Mouse (Mus musculus): ENCODE data around the gene Mpv17l2. TPM values are rescaled to one million over a fixed set of nuclear protein-coding genes. Genes with fewer than 3 reads are reported as not detected.

Mpv17l2 gene
- 25.8 and 33.5 TPM in 2 replicates for polyA plus RNA-seq (2014; fragmentation: Nextera tagmentation; extraction: Ambion mirVana)

DNA sequence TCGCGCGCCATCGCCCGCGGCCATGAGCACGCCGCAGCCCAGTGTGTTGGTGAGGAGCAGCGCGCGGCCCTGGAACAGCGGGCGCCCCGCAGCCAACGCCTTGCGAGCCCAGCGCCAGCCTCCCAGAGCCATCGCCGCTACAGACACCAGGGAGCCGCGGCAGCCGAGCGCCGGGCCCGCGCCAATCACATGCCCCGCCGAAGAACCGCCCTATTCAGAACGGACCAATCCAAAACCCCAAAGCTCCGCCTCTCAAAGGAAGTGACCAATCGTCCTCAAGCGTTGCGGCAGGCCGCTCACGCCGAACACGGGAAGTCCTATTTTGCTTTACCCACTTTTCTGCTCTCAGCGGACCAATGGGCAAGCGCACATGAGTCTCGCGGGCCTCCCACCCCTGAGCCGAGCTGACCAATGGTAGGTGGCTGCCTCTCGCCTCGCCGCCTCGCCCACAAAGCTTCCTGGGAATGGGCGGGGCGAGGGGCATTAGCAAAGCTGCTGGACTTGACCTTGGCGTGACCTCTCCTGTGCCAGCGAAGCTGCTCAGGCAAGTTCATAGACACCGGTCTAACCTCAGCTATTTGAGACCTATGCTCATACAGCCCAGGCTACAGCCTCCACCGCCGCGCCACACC lies at the start of gene Mpv17l2:
Mpv17l2 (minus strand) TSS at position 172 of the 632 bp plus-strand sequence.
- no peak within 1 kb of the TSS; the same call in 1 of the 2 replicates for H3K27ac ChIP-seq (replicated peaks; ENCODE audit: low read depth, low read length)
- no peaks in the 10 kb centered on the region for H3K9me3 ChIP-seq (replicated peaks; ENCODE audit: control insufficient read depth, low read length)
- H3K4me3 ChIP-seq (ENCODE audit: low read depth, low read length): peak within 1 kb of the TSS; percentile 70
- H3K4me2 ChIP-seq (ENCODE audit: low read depth, low read length): peak within 1 kb of the TSS; percentile 96
- DNase-seq (ENCODE audit: low spot score) (peak; percentile 98), ATAC-seq (replicated peaks; ENCODE audit: insufficient number of reproducible peaks, low FRiP score, low TSS enrichment, low read depth) (peak; percentile 94)
- no peaks in the 10 kb centered on the region for H3K4me1 ChIP-seq (ENCODE audit: control insufficient read depth, insufficient read depth, low read length)
- WGBS: under 1% methylated on average over 55 of the region's 55 CpGs
- no peaks in the 10 kb centered on the region for H3K27me3 ChIP-seq (ENCODE audit: control insufficient read depth, insufficient read depth, low read length)
- no peaks in the 10 kb centered on the region for H3K36me3 ChIP-seq (replicated peaks; ENCODE audit: control insufficient read depth, insufficient read depth, low read depth, low read length)
- H3K9ac ChIP-seq (replicated peaks; ENCODE audit: low read length): peak within 1 kb of the TSS; percentile 75

DNA sequence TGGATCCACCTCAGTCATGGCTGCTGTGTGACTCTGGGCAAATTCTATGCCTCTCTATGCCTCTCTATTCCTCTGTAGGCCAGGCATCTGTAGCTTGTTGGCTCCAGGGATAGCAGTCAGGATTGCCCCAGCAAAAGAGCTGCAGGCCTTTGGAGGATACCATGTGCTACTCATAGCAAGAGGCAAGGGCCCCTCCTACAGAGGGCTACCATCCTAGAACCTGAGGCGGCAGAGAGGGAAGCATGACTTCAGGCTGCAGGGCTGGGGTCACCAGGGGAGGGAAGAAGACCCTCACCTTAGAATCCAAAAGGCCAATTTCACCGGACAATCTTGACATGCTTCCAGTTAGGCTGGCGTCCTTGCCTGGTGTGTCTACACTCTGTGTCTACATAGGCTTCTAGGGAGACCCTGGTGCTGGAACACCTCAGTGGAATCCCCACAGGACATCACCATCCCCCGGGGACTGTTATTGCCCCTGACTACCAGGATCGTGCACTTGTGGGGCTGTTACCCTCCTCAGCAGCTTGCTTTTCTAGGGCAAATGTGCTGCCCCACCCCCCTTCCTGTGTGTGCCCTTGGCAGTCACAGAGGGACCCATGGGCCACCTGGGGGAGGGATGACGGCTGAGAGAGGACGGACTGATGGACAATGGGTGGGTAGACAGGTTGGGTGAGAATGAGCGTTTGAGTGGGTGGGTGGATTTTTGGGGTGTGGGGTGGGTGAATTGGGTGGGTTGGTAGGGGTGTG lies 48.4 kb upstream of the Mpv17l2 start:
- Histone ChIP-seq H3K27me3 (ENCODE audit: control insufficient read depth, insufficient read depth, low read length) (peaks cover 8% of the 10 kb centered on the region; the same call in 1 of the 2 replicates), H3K9me3 (replicated peaks; ENCODE audit: control insufficient read depth, low read length) (no peaks in the 10 kb centered on the region), H3K27ac (replicated peaks; ENCODE audit: low read depth, low read length) (no peak overlapping the region), H3K4me3 (ENCODE audit: low read depth, low read length) (no peak overlapping the region), H3K4me2 (ENCODE audit: low read depth, low read length) (no peak overlapping the region), H3K9ac (replicated peaks; ENCODE audit: low read length) (no peak overlapping the region), H3K36me3 (replicated peaks; ENCODE audit: control insufficient read depth, insufficient read depth, low read depth, low read length) (no peaks in the 10 kb centered on the region), H3K4me1 (ENCODE audit: control insufficient read depth, insufficient read depth, low read length) (no peaks in the 10 kb centered on the region; the same call in 1 of the 2 replicates)
- DNase-seq (ENCODE audit: low spot score) (no peak), ATAC-seq (replicated peaks; ENCODE audit: insufficient number of reproducible peaks, low FRiP score, low TSS enrichment, low read depth) (no peak)
- WGBS: 80% methylated on average over 8 of the region's 8 CpGs

DNA sequence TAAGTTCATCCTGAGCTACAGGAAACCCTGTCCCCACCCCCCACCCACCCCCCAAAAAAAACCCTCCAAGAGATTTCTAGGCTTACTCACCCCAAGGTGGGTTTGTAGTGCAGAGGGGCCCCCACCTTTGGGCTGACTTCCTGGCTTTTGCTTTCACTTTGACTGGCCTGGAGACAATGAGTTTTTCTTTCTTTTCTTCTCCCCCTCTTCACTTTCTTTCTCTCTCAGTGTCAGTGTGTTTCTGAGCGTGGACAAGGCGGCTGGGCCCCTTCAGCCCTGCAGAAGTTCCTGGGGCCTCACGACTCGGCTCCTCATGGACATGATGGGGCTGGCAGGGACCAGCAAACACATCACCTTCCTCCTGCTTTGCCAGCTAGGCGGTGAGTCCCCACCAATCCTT lies 47.5 kb upstream of the Mpv17l2 start, which contains the start of gene Il12rb1:
Il12rb1 (plus strand) TSS at position 211 of the 400 bp plus-strand sequence.
- WGBS: 62% methylated on average over 5 of the region's 5 CpGs
- no peaks in the 10 kb centered on the region for H3K36me3 ChIP-seq (replicated peaks; ENCODE audit: control insufficient read depth, insufficient read depth, low read depth, low read length)
- no peaks in the 10 kb centered on the region; the same call in 1 of the 2 replicates for H3K4me1 ChIP-seq (ENCODE audit: control insufficient read depth, insufficient read depth, low read length)
- no peaks in the 10 kb centered on the region for H3K9me3 ChIP-seq (replicated peaks; ENCODE audit: control insufficient read depth, low read length)
- peaks cover 15% of the 10 kb centered on the region for H3K27me3 ChIP-seq (ENCODE audit: control insufficient read depth, insufficient read depth, low read length)
- H3K27ac ChIP-seq (replicated peaks; ENCODE audit: low read depth, low read length): no peak within 1 kb of the TSS
- no peak within 1 kb of the TSS for H3K4me3 ChIP-seq (ENCODE audit: low read depth, low read length)
- DNase-seq (ENCODE audit: low spot score) (no peak), ATAC-seq (replicated peaks; ENCODE audit: insufficient number of reproducible peaks, low FRiP score, low TSS enrichment, low read depth) (no peak)
- no peak within 1 kb of the TSS for H3K4me2 ChIP-seq (ENCODE audit: low read depth, low read length)
- no peak within 1 kb of the TSS for H3K9ac ChIP-seq (replicated peaks; ENCODE audit: low read length)

DNA sequence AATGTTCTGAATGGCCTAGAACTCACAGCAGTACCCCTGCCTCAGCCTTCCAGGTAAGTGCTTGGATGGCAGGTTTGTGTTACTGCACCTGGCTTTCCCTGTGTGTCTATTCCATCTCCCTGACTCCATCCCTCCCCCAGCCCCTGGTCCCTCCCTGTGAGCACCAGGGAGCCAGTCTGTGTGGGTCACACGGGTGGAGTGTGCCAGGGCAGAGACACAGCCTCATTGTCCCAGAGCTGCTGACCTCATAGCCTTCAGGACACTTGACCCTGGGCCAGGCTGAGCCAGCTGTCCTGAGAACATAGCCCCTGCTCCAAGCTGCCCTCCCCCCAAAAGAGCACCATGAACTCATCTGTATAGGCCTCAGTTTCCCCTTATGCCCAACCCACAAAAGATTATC lies 46.6 kb upstream of the Mpv17l2 start:
- ATAC-seq (replicated peaks; ENCODE audit: insufficient number of reproducible peaks, low FRiP score, low TSS enrichment, low read depth) (no peak), DNase-seq (ENCODE audit: low spot score) (no peak)
- Histone ChIP-seq H3K4me1 (ENCODE audit: control insufficient read depth, insufficient read depth, low read length) (no peaks in the 10 kb centered on the region; the same call in 1 of the 2 replicates), H3K9me3 (replicated peaks; ENCODE audit: control insufficient read depth, low read length) (no peaks in the 10 kb centered on the region), H3K4me3 (ENCODE audit: low read depth, low read length) (no peak overlapping the region), H3K27ac (replicated peaks; ENCODE audit: low read depth, low read length) (no peak overlapping the region), H3K4me2 (ENCODE audit: low read depth, low read length) (no peak overlapping the region), H3K9ac (replicated peaks; ENCODE audit: low read length) (no peak overlapping the region), H3K36me3 (replicated peaks; ENCODE audit: control insufficient read depth, insufficient read depth, low read depth, low read length) (no peaks in the 10 kb centered on the region), H3K27me3 (ENCODE audit: control insufficient read depth, insufficient read depth, low read length) (peaks cover 15% of the 10 kb centered on the region)
- WGBS: 21% methylated on average over 1 of the region's 1 CpGs

DNA sequence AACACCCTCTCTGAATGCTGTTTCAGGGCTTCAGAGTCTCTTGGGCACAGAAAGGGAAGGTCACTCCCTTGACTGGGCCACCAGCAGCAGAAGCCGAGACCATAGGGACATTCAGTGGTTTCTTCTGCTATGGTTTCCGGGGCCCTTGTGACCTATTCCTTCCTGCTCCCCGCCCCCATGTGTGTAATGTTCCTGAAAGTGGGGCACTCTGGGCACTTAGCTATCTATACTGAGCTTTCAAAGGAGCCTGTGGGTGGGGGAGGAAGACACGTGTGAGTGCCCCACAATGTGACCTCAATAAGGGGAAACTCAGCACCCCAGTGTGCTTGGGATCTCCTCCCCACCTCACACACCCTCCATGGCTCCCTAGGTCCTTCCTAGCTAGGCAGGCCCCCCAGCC lies 45.8 kb upstream of the Mpv17l2 start:
- DNase-seq (ENCODE audit: low spot score): no peak
- 66% methylated on average over 4 of the region's 4 CpGs for WGBS
- peaks cover 15% of the 10 kb centered on the region for H3K27me3 ChIP-seq (ENCODE audit: control insufficient read depth, insufficient read depth, low read length)
- no peaks in the 10 kb centered on the region for H3K36me3 ChIP-seq (replicated peaks; ENCODE audit: control insufficient read depth, insufficient read depth, low read depth, low read length)
- no peak overlapping the region for H3K4me3 ChIP-seq (ENCODE audit: low read depth, low read length)
- ATAC-seq (replicated peaks; ENCODE audit: insufficient number of reproducible peaks, low FRiP score, low TSS enrichment, low read depth): no peak
- no peaks in the 10 kb centered on the region for H3K9me3 ChIP-seq (replicated peaks; ENCODE audit: control insufficient read depth, low read length)
- H3K27ac ChIP-seq (replicated peaks; ENCODE audit: low read depth, low read length): no peak overlapping the region
- no peaks in the 10 kb centered on the region; the same call in 1 of the 2 replicates for H3K4me1 ChIP-seq (ENCODE audit: control insufficient read depth, insufficient read depth, low read length)
- no peak overlapping the region for H3K9ac ChIP-seq (replicated peaks; ENCODE audit: low read length)
- no peak overlapping the region for H3K4me2 ChIP-seq (ENCODE audit: low read depth, low read length)

DNA sequence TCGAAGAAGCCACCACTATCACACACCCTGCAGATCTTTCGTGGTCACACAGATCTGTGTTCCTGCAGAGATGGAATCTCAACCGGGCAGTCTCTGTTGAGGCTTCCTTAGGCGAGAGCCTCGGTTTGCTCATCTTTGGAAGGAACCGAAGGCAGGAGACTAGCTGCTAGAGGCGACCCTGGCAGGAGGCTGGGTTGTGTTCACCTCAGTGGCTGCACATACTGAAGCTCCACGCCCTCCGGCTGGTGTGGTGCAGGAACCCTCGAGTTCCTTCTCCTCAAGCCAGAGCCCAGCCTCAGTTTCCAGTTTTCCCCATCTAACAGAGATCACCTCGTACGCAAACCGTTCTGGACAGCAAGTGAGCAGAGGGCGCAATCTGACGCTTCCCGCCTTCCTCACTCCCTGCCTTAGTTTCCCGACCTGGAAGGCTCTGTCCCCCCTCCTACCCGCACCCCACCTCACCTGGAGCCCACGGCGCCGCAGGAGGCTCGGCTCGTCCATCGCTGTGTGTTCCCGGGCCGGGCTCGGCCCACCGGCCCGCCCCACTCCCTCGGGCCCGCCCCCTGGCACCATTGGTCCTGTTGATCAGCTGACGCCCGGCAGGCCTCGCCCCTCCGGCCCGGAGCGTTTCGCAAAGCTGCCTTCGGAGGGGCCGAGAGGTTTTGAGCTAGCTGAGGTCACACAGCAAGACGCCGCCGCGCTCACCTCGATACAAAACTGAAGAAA lies 43.9 kb upstream of the Mpv17l2 start, which contains the start of gene Mast3:
Mast3 (minus strand) TSS at position 574 of the 726 bp plus-strand sequence.
- H3K27me3 ChIP-seq (ENCODE audit: control insufficient read depth, insufficient read depth, low read length): peaks cover 25% of the 10 kb centered on the region
- DNase-seq (ENCODE audit: low spot score) (peak; percentile 90), ATAC-seq (replicated peaks; ENCODE audit: insufficient number of reproducible peaks, low FRiP score, low TSS enrichment, low read depth) (peak; percentile 82)
- H3K4me3 ChIP-seq (ENCODE audit: low read depth, low read length): peak within 1 kb of the TSS; percentile 42
- H3K9ac ChIP-seq (replicated peaks; ENCODE audit: low read length): peak within 1 kb of the TSS; percentile 32
- H3K4me2 ChIP-seq (ENCODE audit: low read depth, low read length): peak within 1 kb of the TSS; percentile 79
- no peaks in the 10 kb centered on the region for H3K9me3 ChIP-seq (replicated peaks; ENCODE audit: control insufficient read depth, low read length)
- no peak within 1 kb of the TSS for H3K27ac ChIP-seq (replicated peaks; ENCODE audit: low read depth, low read length)
- H3K36me3 ChIP-seq (replicated peaks; ENCODE audit: control insufficient read depth, insufficient read depth, low read depth, low read length): no peaks in the 10 kb centered on the region
- H3K4me1 ChIP-seq (ENCODE audit: control insufficient read depth, insufficient read depth, low read length): no peaks in the 10 kb centered on the region; the same call in 1 of the 2 replicates
- WGBS: 1% methylated on average over 45 of the region's 45 CpGs

DNA sequence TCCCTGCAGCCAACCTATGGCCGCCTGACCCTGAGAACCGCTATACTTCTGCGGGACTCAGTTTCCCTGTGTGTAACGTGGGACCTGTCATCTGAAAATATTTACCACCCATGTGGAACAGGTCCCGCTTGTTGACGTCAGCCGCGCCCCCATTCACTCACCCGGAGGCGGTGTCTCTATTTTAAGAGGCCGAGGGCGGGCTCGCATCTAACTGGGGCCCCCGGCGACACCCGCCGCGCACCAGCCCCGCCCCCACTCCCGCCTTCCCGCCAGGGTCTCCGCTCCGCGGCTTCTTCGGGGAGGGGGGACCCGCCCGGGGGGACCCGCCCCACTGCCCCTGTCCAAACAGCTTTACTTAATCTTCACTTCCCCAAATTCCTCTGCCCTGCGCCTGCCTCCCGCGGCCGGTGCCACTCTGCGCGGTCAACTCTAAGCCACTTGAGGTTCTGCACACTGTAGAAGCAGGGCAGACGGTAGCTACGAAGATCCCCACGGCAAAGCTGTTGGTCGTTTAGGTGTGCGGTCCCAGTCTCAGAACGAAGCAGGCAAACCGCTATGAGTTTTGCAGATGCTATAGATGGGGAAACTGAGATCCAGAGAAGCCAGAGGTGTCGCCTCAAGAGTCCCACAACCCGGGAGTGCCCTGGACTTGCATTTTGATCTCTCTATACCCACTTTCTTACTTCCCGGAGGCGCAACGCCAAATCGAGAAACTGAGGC lies 43.2 kb upstream of the Mpv17l2 start:
- Histone ChIP-seq H3K27ac (replicated peaks; ENCODE audit: low read depth, low read length) (no peak overlapping the region), H3K36me3 (replicated peaks; ENCODE audit: control insufficient read depth, insufficient read depth, low read depth, low read length) (no peaks in the 10 kb centered on the region), H3K4me3 (ENCODE audit: low read depth, low read length) (peak overlapping the region; percentile 42), H3K4me1 (ENCODE audit: control insufficient read depth, insufficient read depth, low read length) (no peaks in the 10 kb centered on the region; the same call in 1 of the 2 replicates), H3K4me2 (ENCODE audit: low read depth, low read length) (peak overlapping the region; percentile 79), H3K27me3 (ENCODE audit: control insufficient read depth, insufficient read depth, low read length) (peaks cover 32% of the 10 kb centered on the region), H3K9ac (replicated peaks; ENCODE audit: low read length) (peak overlapping the region; percentile 32), H3K9me3 (replicated peaks; ENCODE audit: control insufficient read depth, low read length) (no peaks in the 10 kb centered on the region)
- WGBS: under 1% methylated on average over 47 of the region's 47 CpGs
- no peak for ATAC-seq (replicated peaks; ENCODE audit: insufficient number of reproducible peaks, low FRiP score, low TSS enrichment, low read depth)
- peak; percentile 23 for DNase-seq (ENCODE audit: low spot score)

Measured in embryonic facial prominence, embryonic 11.5 days (tissue).